Mouse (Mus musculus) stomach, postnatal 0 days (tissue): ENCODE results near the gene Ccl9.

ENCODE experiments used
- CTCF ChIP-seq: IDR thresholded peaks from 2 replicates; pipeline ENCODE4 v1.5.1; 2016; ENCODE audit warnings: antibody characterized with exemption, low read depth, mild to moderate bottlenecking, moderate library complexity
- EP300 ChIP-seq: optimal IDR thresholded peaks from 2 replicates; pipeline ENCODE3; 2016; ENCODE audit warnings: antibody characterized with exemption

GRCm38 (mm10) chr11:83616586-83616985 is 38.1 kb upstream of the Ccl9 start:
- no peak for TF ChIP-seq EP300
- no peak for TF ChIP-seq CTCF
